Mouse (Mus musculus): ENCODE measurements around the gene Elovl1.

GRCm38 (mm10) chr4:118410871-118411270 lies 17.0 kb upstream of the Elovl1 start:
- TF ChIP-seq POLR2A (IDR thresholded peaks at IDR 0.05; ENCODE audit: low read depth, low read length) (no peak), CHD2 (IDR thresholded peaks at IDR 0.05; ENCODE audit: low read length) (no peak), E2F4 (IDR thresholded peaks at IDR 0.05; ENCODE audit: insufficient replicate concordance, low read depth, low read length) (no peak), ZKSCAN1 (IDR thresholded peaks at IDR 0.05; ENCODE audit: borderline replicate concordance, low read depth, low read length) (no peak)
